Mouse (Mus musculus): ENCODE data around the gene Serinc3.

The Serinc3 gene

DNA sequence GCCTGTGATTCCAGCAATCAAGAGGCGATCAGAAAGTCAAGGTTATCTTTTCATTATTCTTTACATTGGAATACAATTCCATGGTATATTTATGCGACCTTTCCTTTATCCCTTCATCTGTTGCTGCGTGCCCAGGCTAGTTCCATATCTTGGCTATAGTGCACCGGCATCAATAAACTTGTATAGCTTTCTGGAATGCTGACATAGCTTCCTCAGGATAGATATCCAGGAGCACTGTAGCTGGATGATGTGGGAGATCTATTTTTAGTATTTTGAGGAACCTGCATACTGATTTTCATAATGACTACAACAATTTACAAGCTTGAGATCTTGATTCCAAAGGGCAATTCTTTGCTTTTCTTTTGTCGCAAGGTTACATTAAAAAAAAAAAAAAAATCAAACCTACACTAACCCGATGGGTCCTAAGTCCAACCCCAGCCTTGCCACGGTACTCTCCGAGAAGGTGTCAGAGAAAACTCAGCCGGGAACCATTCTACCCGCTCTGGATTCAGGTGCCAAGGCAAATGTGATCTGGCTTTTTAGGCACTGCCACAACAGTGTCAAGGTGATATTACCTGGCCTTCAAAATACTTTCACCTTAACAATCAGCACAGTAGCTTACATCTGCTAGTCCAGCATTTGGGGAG, 51.2 kb downstream of the Serinc3 start:
- no peak for DNase-seq (ENCODE audit: low spot score)

DNA sequence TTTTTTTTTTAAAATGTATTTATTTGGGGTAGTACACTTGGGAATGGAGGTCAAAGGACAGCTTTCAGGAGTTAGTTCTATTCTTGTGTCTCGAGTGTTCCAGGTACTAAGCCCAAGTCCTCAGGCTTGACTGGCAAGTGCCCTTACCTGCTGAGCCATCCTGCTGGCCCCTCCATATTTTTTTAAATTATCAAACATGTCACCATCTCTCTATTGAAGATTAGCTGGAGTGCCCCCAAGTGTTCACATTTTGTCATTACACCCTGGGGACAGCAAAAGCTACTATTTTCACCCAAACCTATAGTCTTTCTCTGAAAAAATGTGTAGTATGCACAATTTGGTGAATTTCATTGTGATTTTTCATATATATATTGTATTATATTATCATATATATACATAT, 52.8 kb downstream of the Serinc3 start:
- DNase-seq (ENCODE audit: low spot score), result peak; percentile 58

DNA sequence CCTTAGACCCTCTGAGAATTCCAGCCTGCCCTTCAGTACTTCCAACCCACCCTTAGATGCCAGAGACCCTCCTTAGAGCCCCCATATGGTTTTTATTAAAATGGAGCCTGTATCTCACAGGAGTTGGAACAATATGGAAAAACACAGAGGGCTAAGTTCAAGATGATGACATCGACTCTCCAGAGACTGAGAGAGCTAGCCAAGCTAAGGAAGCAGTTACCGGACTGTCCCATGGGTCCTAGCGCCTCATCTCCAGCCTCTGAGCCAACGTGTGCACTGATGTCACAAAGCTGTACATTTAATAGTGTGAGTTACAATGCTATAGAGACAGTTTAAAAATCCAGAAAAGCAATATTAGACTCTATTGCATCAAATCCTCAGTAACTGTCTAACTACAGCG, 53.9 kb downstream of the Serinc3 start:
- DNase-seq (ENCODE audit: low spot score), result no peak

DNA sequence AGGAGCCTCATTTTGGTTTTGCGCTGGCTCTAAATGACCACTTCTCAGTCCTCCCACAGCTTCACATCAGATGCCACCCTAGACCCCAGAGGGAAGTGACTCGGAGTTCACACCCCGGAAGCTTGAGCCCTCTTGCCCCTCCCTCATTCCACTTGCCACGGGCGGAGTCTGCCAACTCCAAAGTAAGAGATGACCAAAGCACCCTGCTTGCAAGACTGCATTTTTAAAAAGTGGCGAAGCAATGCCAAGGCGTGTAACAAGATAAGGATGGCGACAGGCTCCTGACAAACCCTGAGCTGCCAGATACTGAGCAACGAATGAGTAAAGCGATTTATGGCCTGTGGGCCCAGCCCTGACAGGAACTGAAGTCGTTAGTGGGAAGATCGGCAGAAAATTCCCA, 54.7 kb downstream of the Serinc3 start:
- no peak for DNase-seq (ENCODE audit: low spot score)

DNA sequence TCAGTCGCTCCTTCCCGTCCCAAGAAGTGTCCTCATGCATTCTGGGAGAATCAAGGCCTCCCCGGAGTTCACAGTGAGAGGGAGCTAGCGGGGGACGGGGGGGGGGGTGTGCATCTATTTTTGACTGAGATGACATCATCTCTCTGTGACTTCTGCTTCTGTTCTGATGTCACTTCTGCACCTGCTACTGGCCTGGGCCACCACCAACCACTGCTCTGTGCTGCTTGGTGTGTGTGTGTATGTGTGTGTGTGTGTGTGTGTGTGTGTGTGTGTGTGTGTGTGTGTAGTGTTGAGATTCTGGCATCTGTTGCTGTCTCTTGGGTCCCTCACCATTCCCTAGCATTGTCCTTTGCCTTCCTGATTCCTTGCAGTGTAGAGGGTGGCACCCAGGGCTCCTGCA, 57.4 kb downstream of the Serinc3 start:
- DNase-seq (ENCODE audit: low spot score), result no peak

DNA sequence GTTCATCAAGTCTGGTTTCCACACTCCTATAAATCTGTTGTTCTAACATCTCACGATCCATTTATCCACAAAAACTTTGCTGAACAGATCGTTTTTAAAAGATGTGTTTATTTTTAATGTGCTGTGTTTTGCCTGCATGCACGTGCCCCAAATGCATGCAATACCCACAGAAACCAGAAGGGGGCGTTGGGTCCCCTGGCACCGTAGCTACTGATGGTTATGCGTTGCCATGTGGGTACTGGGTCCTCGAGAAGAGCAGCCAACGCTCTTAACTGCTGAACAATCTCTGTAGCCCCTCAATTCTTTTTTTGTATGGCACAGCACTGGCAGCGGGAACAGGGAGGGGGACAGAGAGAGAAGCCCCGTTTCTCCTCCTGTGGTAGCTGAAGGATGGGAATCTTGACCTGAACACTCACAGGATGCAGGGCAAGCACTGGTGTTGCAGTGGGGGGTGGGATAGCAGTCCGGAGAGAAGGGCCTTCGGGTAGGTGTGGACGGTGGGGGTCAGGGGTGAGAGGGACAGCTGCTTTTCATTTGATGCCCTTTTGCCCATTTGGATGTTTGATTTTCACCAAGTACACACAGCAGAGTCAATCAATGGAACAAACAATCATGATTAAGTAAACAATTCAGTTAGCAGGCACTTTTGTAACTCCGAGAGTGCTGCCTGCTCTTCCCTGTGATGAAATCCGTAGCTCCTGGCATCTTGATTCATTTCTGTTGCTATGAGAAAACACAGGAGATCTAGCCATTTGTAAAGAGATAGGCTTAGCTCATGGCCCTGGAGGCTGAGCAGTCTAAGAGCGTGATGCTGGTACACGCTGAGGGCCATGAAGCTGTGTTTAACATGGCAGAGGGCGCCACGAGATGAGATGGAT, 58.3 kb downstream of the Serinc3 start:
- peak; percentile 73 for DNase-seq (ENCODE audit: low spot score)

DNA sequence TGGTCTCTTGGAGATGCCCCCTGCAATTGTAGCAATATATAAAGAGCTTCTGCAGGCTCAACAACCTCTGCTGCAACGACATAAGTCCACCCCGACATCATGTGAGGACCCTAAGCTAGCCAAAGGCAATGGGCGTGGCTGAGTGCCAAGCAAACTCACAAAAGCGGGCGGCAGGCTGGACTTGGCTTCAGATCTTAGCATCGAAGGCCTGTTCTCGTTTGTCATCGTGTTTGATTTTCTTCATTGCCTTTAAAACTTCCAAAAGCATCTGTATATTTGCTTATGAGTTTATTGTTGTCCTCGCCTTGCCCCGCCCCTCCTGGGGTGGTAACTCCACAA, 60.9 kb downstream of the Serinc3 start:
- no peak for DNase-seq (ENCODE audit: low spot score)

DNA sequence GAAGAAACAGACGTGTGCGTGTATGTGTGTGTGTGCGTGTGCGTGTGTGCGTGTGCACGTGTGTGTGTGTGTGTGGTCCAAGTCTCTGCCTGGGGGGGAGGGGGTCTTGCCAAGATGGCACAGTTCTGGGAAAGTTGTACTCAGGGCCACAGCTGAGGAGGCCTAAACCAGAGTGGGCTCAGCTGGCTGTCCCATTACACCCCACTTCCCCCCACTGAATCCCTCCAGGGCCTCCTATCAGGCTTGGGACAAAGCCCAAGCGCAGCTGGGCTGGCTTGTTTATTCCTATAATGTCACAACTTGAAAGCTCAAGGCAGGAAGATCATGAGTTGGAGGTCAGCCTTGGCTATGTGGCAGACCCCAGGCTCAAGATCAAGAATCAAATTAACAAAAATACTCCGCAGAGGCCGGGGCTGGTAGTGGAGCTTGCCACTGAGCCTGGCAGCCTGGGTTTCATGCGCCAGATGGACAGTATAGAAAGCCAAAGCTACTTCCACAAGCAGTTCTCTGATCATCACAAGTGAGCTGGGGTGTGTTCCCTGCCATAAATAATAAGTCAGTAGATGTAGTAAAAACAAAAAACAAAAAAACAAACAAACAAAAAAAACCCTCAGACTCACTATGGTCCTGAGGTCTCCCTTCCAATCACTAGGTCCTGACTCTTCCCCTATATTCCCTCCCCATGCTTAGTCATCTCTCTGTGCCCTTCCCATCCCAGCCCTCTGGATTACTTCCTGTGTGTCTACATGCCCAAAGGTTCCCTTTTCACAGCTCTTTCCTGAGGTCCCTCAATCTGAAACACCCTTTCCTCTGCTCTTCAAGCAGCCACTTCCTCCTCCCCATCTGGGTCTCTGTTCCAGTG, 61.5 kb downstream of the Serinc3 start:
- DNase-seq (ENCODE audit: low spot score), result no peak

DNA sequence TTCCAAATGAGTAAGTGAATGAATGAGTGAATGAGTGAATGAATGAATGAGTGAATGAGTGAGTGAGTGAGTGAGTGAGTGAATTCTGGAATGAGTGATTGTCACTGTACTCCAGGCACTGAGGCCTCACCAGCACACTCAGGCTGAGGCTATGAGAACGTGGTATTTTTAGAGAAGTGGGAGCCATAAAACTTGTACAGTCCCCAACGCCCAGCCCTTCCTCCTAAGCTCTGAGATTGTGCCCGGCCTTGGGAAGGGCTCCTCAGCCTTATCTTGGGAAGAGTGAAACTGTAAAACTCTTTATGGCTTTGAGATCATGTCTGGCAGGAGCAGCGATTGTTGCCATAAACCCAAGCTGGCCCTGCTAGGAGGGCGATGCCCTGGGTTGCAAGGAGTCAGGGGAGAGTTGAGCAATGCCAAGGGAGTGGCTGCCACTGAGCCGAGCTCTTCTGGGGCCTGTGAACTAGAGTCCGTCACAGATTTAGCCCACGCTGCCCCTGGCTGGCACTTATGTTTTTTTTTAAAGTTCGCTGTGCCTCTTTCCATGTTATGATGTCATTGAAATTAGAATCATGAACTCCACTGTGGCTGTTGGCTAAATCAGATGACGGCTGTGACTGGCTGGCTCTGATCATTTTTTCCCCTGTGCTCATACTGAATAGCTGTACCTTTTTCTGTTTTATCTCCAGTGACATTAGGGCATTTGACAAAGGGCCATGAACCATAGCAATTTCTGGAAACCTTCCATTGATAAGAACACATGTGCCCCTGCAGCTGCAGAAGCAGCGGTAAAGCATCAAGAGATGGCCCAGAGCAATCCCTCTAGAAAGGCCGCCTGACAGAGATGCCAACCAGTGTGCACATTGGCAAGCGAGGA, 64.6 kb downstream of the Serinc3 start:
- no peak for DNase-seq (ENCODE audit: low spot score)

DNA sequence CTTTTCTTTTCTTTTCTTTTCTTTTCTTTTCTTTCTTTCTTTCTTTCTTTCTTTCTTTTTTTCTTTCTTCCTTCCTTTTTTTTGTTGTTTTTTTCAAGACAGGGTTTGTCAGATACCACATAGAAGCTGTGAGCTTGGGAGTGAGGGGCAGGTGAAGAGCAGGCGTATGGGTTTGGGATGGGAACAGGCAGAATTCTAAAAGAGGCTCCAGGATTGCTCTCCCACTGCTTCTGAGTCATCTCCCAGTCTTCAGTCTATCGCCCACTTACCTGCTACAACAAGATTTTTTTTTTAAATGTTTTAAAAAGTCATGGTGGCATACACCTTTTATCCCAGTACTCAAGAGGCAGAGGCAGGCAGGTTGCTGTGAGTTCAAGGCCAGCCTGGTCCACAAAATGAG, 66.9 kb downstream of the Serinc3 start:
- DNase-seq (ENCODE audit: low spot score), result no peak

DNA sequence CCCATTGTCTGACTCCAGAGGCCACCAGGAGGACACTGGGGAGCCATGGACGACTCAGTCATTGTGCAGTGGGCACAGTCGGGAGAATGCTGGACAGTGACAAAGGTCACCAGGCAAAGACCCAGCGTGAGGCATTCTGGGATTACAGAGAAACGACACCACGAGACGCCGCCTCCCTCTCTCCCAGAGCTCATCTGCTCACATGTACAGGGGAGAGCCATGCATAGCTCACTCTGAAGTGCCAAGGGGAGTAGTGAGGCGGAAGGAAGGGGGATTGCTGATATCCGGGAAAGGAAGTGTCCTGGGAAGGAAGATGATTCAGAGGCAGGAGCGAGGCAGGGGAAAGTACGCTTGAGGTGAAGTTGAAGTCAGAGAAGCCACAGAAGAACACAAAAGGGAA, 69.7 kb downstream of the Serinc3 start:
- DNase-seq (ENCODE audit: low spot score), result no peak

DNA sequence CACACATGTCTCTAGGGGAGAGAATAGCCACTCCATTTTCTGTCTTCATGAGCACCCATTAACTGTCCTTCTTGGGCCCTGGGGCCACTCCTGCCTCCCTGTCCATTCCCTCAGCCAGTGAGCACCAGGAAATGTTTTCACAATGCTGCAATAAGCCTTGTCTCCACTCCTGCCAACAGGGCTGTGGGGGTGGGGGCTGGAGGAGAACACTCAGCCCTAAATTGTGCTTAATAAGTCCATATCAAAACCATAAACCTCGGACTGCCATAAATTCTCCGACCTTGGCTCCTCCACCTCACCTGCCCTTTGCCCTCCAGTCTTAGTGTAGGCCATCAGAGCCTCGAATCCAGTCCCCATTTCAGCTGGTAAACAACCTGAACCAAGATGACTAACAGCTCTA, 70.6 kb downstream of the Serinc3 start:
- DNase-seq (ENCODE audit: low spot score), result no peak

All from embryo, embryonic 10.5 days (tissue).